Mouse (Mus musculus) neural tube, embryonic 14.5 days (tissue): ENCODE measurements around the gene Fer1l5. TPM values are rescaled to one million over a fixed set of nuclear protein-coding genes. Genes with fewer than 3 reads are reported as not detected.

Source experiments
- ATAC-seq: fragments of 200-750 bp; cut with Nextera tagmentation; 2 replicates; pipeline ENCODE4 v1.8.0; 2017; ENCODE audit warnings: low read depth, mild to moderate bottlenecking, moderate TSS enrichment, moderate library complexity
- H3K27ac ChIP-seq: fragments of 300-500 bp; sonication (generic); 2 replicates; pipeline ENCODE4 v1.5.1; 2014; ENCODE audit warnings: low read depth, mild to moderate bottlenecking, control low read depth, low read length, moderate library complexity, mixed read lengths
- H3K27me3 ChIP-seq: fragments of 300-500 bp; sonication (generic); 2 replicates; pipeline ENCODE4 v1.6.1; 2014; ENCODE audit warnings: low read length; ENCODE audit not compliant: control insufficient read depth, insufficient read depth
- H3K36me3 ChIP-seq: fragments of 300-500 bp; sonication (generic); 2 replicates; pipeline ENCODE4 v1.6.1; 2014; ENCODE audit warnings: low read length, mixed read lengths; ENCODE audit not compliant: control insufficient read depth, insufficient read depth
- H3K4me1 ChIP-seq: fragments of 300-500 bp; sonication (generic); 2 replicates; pipeline ENCODE4 v1.6.1; 2014; ENCODE audit warnings: low read length; ENCODE audit not compliant: control insufficient read depth, insufficient read depth
- H3K4me2 ChIP-seq: fragments of 300-500 bp; sonication (generic); 2 replicates; pipeline ENCODE4 v1.6.1; 2014; ENCODE audit warnings: mild to moderate bottlenecking, low read depth, low read length, control low read depth
- H3K4me3 ChIP-seq: fragments of 300-500 bp; sonication (generic); 2 replicates; pipeline ENCODE4 v1.5.1; 2014; ENCODE audit warnings: low read depth, low read length, control low read depth, mixed read lengths
- H3K9ac ChIP-seq: fragments of 300-500 bp; sonication (generic); replicated peaks from 2 replicates; pipeline ENCODE4 v1.6.1; 2014; ENCODE audit warnings: low read depth, mild to moderate bottlenecking, control low read depth, low read length, mixed read lengths
- H3K9me3 ChIP-seq: fragments of 300-500 bp; sonication (generic); 2 replicates; pipeline ENCODE4 v1.6.1; 2016; ENCODE audit warnings: low read length; ENCODE audit not compliant: control insufficient read depth
- WGBS: fragments of 180-500 bp; shearing (Covaris S2); extraction: QIAGEN DNeasy Blood & Tissue Kit; methylation state at CpG from one replicate; pipeline ENCODE4 v1.1.7; 2014; 5-methylcytosine and 5-hydroxymethylcytosine counted together
- polyA plus RNA-seq: library from polyadenylated mRNA; unstranded; fragments of >200 nt; fragmentation: Nextera tagmentation; extraction: Ambion mirVana; gene quantifications from 2 replicates; pipeline ENCODE4 v1.2.1, GENCODE M21; 2014

The Fer1l5 gene
- polyA plus RNA-seq, 1 experiment from 2014 or later: 1.7 TPM

- Histone ChIP-seq H3K27me3 (no peaks in the 10 kb centered on the region), H3K4me1 (peaks cover 5% of the 10 kb centered on the region; the same call in 1 of the 2 replicates), H3K9ac (no peak overlapping the region), H3K4me2 (no peak overlapping the region), H3K4me3 (no peak overlapping the region), H3K9me3 (no peaks in the 10 kb centered on the region), H3K27ac (no peak overlapping the region), H3K36me3 (no peaks in the 10 kb centered on the region)
- whole genome bisulfite sequencing: 36% methylated on average over 6 of the region's 6 CpGs
- no peak for ATAC-seq
Measured at GRCm38 (mm10) chr1:36397041-36397440, 24.9 kb downstream of the Fer1l5 start.

DNA sequence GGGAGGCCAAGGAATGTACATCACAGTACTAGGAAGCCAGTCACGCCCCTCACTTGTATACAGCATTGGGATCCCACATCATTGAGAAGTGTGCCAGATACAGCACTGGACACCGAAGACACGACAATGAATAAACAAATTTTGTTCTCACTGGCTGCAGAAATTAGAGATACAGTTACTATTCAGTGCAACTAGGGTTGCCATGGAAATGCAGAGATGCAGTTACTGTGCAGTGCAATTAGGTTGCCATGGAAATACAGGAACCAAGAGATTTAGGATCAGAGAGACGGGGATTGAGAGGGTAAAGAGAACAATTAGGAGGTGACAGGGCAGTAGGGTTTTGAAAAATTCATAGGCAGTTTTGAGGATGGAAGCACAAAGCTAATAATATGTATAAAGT, 29.4 kb downstream of the Fer1l5 start:
- no peak overlapping the region for H3K4me3 ChIP-seq
- no peak overlapping the region for H3K27ac ChIP-seq
- H3K4me2 ChIP-seq: no peak overlapping the region
- H3K4me1 ChIP-seq: peaks cover 6% of the 10 kb centered on the region; the same call in 1 of the 2 replicates
- no peaks in the 10 kb centered on the region for H3K36me3 ChIP-seq
- WGBS: 48% methylated on average over 4 of the region's 4 CpGs
- no peaks in the 10 kb centered on the region for H3K27me3 ChIP-seq
- H3K9ac ChIP-seq: no peak overlapping the region
- no peaks in the 10 kb centered on the region for H3K9me3 ChIP-seq
- peak; percentile 63 for ATAC-seq

GRCm38 (mm10) chr1:36404531-36404930, 32.4 kb downstream of the Fer1l5 start:
- Histone ChIP-seq H3K36me3 (no peaks in the 10 kb centered on the region), H3K4me2 (no peak overlapping the region), H3K27me3 (no peaks in the 10 kb centered on the region), H3K4me1 (peaks cover 6% of the 10 kb centered on the region; the same call in 1 of the 2 replicates), H3K4me3 (no peak overlapping the region), H3K27ac (no peak overlapping the region), H3K9ac (no peak overlapping the region), H3K9me3 (no peaks in the 10 kb centered on the region)
- WGBS: 88% methylated on average over 6 of the region's 6 CpGs
- ATAC-seq: no peak

DNA sequence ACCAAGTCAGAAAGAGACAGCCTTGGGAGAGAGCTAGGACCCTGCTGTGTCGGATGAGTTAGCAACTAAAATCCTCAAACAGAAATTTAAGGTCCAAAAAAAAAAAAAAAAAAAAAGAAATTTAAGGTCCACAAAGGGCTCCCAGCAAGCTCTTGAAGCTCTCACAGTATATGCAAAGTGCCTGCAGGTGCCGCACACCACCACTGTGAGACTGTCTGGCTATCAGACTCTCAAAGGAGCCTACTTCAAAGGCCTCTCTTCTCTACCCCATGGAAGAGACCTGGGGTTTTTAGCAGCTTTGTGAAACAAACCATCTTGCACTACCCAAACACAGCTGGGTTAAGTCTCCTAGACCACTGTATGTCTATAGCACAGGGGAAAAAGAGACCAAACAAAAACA, 57.4 kb downstream of the Fer1l5 start:
- Histone ChIP-seq H3K9ac (no peak overlapping the region), H3K27ac (no peak overlapping the region), H3K4me1 (no peaks in the 10 kb centered on the region), H3K4me3 (no peak overlapping the region), H3K27me3 (no peaks in the 10 kb centered on the region), H3K4me2 (no peak overlapping the region), H3K36me3 (peaks cover 47% of the 10 kb centered on the region), H3K9me3 (no peaks in the 10 kb centered on the region)
- ATAC-seq: no peak
- 96% methylated on average over 2 of the region's 2 CpGs for WGBS

DNA sequence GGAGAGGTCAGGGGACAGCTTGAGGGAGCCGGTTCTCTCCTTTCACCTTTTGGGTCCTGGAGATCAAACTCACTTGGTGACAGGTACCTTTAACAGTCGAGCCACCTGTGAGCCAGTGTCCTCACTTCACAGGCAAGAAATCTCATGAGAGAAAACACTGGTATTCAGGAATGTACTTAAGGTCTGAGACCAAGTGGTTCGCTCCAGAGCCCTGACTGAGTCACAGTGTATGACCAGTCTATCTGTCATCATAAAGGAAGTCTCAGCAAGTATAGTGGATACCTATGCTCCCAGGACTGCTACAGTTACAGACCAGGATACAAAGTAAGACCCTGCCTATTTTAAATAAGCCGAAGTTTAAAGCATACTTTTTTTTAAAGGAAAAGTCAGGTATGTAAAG, 60.9 kb downstream of the Fer1l5 start:
- ATAC-seq: no peak
- H3K36me3 ChIP-seq: peaks cover 49% of the 10 kb centered on the region
- no peaks in the 10 kb centered on the region for H3K9me3 ChIP-seq
- no peak overlapping the region for H3K27ac ChIP-seq
- H3K27me3 ChIP-seq: no peaks in the 10 kb centered on the region
- 89% methylated on average over 4 of the region's 4 CpGs for WGBS
- H3K4me2 ChIP-seq: no peak overlapping the region
- no peak overlapping the region for H3K4me3 ChIP-seq
- no peaks in the 10 kb centered on the region for H3K4me1 ChIP-seq
- H3K9ac ChIP-seq: no peak overlapping the region

DNA sequence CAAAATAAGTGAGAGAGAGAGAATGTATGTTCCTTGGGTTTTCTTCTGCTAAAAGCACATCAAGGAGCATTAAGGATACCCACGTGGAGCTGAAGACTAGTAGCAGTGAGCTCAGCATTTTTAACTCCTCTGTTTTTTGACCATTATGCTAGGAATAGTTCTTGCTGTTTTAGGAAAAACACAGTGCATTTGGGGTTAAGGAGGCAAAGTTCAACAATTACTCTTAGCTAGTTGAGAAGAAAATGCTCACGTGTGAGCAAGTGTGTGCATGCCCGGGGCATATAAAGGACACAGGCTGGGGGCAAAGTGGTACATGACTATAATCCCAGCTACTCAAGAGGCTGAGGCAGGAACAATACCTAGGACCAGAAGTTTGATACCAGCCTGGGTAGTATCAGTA, 61.5 kb downstream of the Fer1l5 start:
- Histone ChIP-seq H3K9ac (no peak overlapping the region), H3K27me3 (no peaks in the 10 kb centered on the region)

GRCm38 (mm10) chr1:36435071-36435470, 63.0 kb downstream of the Fer1l5 start:
- no peaks in the 10 kb centered on the region for H3K27me3 ChIP-seq

More for the DNA sequence above, 61.5 kb downstream of the Fer1l5 start:
- no peaks in the 10 kb centered on the region for H3K9me3 ChIP-seq
- ATAC-seq: no peak
- no peak overlapping the region for H3K4me2 ChIP-seq
- no peak overlapping the region for H3K4me3 ChIP-seq
- H3K27ac ChIP-seq: no peak overlapping the region
- 97% methylated on average over 3 of the region's 3 CpGs for WGBS
- peaks cover 48% of the 10 kb centered on the region for H3K36me3 ChIP-seq
- no peaks in the 10 kb centered on the region for H3K4me1 ChIP-seq

DNA sequence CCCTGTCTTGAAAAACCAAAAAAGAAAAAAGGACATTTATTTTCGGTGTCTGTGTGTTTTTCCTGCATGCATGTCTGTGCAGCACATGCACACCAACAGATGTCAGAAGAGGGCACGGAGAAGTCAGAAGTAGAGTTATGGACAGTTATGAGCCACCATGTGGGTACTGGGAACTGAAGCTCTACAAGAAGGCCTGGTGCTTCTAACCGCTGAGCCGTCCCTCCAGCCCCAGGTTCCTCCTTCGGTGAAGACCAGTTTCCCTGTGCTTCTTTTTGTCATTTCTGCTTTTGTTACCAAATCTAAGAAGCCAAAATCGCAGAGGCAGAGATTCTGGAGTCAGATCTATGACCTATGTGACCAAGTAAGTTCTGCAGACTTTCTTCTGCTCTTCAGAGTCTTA, 64.4 kb downstream of the Fer1l5 start:
- H3K4me1 ChIP-seq: no peaks in the 10 kb centered on the region
- H3K27me3 ChIP-seq: no peaks in the 10 kb centered on the region
- no peak overlapping the region for H3K4me3 ChIP-seq
- H3K9ac ChIP-seq: no peak overlapping the region
- H3K36me3 ChIP-seq: peaks cover 45% of the 10 kb centered on the region
- no peaks in the 10 kb centered on the region for H3K9me3 ChIP-seq
- H3K27ac ChIP-seq: no peak overlapping the region
- 95% methylated on average over 6 of the region's 6 CpGs for WGBS
- H3K4me2 ChIP-seq: no peak overlapping the region
- no peak for ATAC-seq

More at GRCm38 (mm10) chr1:36435071-36435470, 63.0 kb downstream of the Fer1l5 start:
- ATAC-seq: no peak
- Histone ChIP-seq H3K36me3 (peaks cover 49% of the 10 kb centered on the region), H3K4me3 (no peak overlapping the region), H3K27ac (no peak overlapping the region), H3K9ac (no peak overlapping the region), H3K9me3 (no peaks in the 10 kb centered on the region), H3K4me2 (no peak overlapping the region), H3K4me1 (no peaks in the 10 kb centered on the region)
- 86% methylated on average over 4 of the region's 4 CpGs for WGBS

- Histone ChIP-seq H3K27ac (no peak overlapping the region), H3K4me1 (no peaks in the 10 kb centered on the region), H3K27me3 (no peaks in the 10 kb centered on the region), H3K36me3 (peaks cover 45% of the 10 kb centered on the region), H3K4me3 (no peak overlapping the region), H3K4me2 (no peak overlapping the region), H3K9me3 (no peaks in the 10 kb centered on the region), H3K9ac (no peak overlapping the region)
- WGBS: 96% methylated on average over 3 of the region's 3 CpGs
- ATAC-seq: no peak
Measured at GRCm38 (mm10) chr1:36437223-36437622, 65.1 kb downstream of the Fer1l5 start.
